Mouse (Mus musculus): ENCODE results near the gene Heg1. TPM values are rescaled to one million over a fixed set of nuclear protein-coding genes. Genes with fewer than 3 reads are reported as not detected.

Heg1 gene
- total RNA-seq, 2 experiments from 2014 or later: 28.8 to 36.7 TPM

- intact Hi-C loops (cut with DNase I): no loop called here
- peak in 1 of 2 experiments; percentile 23 for DNase-seq (ENCODE audit: low spot score in 2 of 2)
Measured at GRCm38 (mm10) chr16:33701872-33702271, 17.7 kb downstream of the Heg1 start.

- intact Hi-C loops (cut with DNase I): no loop called here
- no peak for DNase-seq (ENCODE audit: low spot score in 2 of 2)
Measured at GRCm38 (mm10) chr16:33704289-33704688, 20.1 kb downstream of the Heg1 start.

DNA sequence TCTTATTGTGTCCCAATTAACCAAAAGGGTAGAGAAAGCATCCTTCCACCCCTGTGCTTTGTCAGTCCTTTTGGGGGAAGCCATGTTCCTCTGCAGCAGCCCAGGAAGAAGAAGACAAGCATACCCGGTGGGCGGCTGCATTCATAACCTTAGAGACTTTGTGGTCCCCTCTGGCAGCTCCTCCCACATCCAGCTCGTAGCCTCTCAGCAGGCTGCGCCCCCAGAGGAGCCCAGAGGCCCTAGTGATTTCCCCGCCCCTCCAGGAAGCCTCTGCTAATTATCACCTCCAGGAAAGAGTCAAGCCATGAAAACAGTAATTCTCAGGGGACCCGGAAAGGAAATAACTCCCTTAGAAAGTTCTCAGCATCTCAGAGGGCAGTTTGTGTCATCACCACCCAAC is 21.1 kb downstream of the Heg1 start:
- no peak for DNase-seq (ENCODE audit: low spot score in 2 of 2)
- intact Hi-C loops (cut with DNase I): no loop called here

- no peak for DNase-seq (ENCODE audit: low spot score in 2 of 2)
- intact Hi-C loops (cut with DNase I): no loop called here
Measured at GRCm38 (mm10) chr16:33706111-33706890, 22.1 kb downstream of the Heg1 start.

DNA sequence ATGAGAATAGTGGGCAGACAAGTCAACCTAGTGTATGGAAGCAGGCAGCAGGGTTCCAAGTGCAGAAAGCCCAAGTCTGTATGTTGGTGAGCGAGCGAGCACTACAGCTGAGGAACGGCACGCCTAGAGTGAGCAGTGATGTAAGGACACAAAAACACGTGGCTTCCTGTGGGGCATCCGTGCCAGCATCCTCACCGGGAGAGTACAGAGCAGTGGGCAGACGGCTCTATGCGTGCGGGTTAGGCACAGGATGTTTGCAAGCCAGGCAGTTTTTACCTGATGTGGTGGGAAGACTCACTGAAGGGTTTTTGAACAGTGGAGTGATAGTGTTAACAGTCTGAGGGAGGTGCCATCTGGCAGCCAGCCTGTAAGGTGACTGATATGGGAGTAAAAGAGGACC is 23.9 kb downstream of the Heg1 start:
- intact Hi-C loops (cut with DNase I): no loop called here
- DNase-seq (ENCODE audit: low spot score in 2 of 2): peak in 1 of 2 experiments; percentile 26

- no peak for DNase-seq (ENCODE audit: low spot score in 2 of 2)
- intact Hi-C loops (cut with DNase I): no loop called here
Measured at GRCm38 (mm10) chr16:33708585-33709397, 24.6 kb downstream of the Heg1 start.

GRCm38 (mm10) chr16:33714271-33714670 is 30.1 kb downstream of the Heg1 start:
- DNase-seq (ENCODE audit: low spot score in 2 of 2): no peak
- intact Hi-C loops (cut with DNase I): no loop called here

DNA sequence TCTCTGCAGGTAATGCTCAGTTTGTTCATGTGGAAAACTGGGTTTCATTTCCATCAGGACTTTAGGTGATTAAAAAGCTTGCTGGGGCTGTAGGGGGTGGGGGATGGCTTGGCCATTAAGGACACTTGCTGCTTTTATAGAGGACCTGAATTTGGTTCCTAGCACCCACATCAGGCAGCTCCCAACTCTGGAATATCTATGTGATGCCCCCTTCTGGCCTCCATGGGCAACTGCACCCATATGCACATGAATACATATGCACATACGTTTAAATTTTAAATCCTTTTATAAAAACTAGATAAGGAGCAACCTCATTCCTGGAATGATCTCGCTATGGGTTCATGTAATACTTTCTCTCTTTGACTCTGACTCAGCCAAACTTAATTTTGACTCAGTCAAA is 39.1 kb downstream of the Heg1 start:
- intact Hi-C loops (cut with DNase I): no loop called here
- DNase-seq (ENCODE audit: low spot score in 2 of 2): no peak

DNA sequence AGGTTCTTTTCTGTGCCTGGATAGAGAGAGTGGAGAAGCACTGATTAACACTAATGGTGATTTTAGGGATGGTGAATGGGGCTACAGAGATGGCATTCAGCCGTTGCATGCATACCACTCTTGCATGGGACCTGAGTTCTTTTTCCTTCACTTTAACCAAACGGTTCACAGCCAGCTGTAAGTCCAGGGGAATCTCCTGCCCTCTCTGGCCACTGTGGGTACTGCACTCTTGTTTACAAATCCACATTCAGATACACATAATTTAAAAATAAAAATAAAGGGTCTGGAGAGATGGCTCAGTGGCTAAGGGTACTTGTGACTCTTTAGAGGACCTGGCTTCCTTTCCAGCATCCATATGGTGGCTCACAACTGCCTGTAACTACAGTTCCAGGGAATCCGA is 39.8 kb downstream of the Heg1 start:
- no peak for DNase-seq (ENCODE audit: low spot score in 2 of 2)
- intact Hi-C loops (cut with DNase I): no loop called here

DNA sequence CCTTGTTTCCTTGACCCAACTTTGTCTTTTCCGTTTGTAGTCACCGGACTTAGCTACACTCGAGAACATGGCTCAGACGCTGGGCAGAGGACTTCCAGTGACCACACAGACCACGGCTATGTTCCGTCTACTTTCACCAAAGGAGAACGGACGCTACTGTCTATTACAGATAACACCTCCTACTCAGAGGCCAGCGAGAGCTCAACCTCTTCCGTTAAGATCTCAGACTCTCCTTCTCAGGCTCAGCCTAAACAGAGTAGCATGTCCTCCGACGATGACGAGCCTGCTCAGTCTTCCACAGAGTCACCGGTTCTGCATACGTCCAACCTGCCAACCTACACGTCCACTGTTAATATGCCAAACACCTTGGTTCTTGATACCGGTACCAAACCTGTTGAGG is 42.1 kb downstream of the Heg1 start:
- intact Hi-C loops (cut with DNase I): no loop called here

DNA sequence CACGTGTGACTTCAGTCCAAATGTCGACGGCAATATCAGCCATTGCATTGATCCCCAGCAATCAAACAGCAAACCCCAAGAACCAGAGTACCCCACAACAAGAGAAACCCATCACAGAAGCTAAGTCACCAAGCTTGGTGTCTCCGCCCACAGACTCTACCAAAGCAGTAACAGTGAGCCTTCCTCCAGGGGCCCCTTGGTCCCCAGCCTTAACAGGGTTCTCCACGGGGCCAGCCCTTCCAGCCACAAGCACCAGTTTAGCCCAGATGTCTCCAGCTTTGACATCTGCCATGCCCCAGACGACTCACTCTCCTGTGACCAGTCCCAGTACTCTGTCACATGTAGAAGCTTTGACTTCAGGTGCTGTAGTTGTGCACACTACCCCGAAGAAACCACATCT is 42.7 kb downstream of the Heg1 start:
- intact Hi-C loops (cut with DNase I): no loop called here
- DNase-seq (ENCODE audit: low spot score in 2 of 2): no peak

More for the DNA sequence above, 42.1 kb downstream of the Heg1 start:
- DNase-seq (ENCODE audit: low spot score in 2 of 2): no peak

- intact Hi-C loops (cut with DNase I): no loop called here
- DNase-seq (ENCODE audit: low spot score in 2 of 2): no peak
Measured at GRCm38 (mm10) chr16:33728427-33728826, 44.3 kb downstream of the Heg1 start.

GRCm38 (mm10) chr16:33731291-33731690 is 47.1 kb downstream of the Heg1 start:
- intact Hi-C loops (cut with DNase I): no loop called here
- DNase-seq (ENCODE audit: low spot score in 2 of 2): no peak

DNA sequence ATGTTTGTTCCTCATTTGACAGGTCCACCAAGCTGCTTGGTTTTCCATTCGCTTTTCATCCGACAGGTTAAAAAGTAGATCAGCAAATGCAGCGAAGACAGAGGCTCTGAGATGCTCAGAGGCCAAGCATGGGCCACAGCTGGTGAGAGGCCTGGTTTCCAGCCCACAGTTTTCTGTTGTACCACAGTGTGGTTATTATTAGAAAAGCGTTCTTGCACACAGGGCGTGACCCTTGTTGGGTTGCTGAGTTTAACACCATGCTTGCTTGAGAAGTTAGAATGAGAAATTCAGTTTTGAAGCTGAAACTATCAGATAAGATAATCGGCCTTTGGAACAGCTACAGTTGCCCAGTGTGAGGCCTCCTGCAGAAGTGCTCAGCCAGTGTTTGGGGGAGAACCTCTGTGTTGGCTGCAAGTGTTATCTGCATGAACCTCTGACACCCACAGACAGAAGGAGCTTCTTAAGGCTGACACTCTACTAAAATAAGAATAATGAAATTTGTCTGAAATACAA is 48.1 kb downstream of the Heg1 start:
- intact Hi-C loops (cut with DNase I): no loop called here
- DNase-seq (ENCODE audit: low spot score in 2 of 2): no peak

DNA sequence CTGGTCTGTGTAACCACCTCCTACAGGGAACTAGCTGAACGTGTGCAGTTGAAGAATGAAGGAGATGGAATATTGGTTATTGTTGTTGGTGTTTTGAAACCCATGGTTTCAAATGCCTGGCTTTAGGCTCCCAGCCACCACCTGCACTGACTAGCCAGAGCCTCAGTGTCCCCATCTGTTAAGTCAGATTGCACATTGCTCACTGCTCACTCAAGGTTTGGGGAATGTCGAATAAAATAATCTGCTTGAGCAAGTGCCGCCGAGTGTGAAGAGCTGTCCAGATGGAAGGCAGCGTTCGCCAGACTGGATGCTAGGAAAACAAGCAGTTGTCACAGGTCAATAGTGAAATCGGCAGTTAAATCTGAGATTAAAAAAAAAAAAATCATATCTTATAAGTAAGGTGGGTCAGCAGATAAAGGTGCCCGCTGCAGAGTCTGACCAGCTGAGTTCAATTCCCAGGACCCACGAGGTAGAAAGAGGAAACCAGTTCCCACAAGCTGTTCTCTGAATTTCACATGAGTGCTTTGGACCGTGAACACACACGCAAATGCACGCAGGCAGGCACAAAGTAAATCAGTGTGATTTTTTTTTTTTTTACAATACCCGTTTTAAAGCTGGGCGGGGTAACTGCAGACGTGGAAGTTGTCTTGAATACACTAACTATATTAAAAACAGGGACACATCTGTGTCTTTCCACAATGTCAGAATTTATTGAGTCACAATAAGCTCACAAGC is 48.8 kb downstream of the Heg1 start:
- intact Hi-C loops (cut with DNase I): no loop called here
- DNase-seq (ENCODE audit: low spot score in 2 of 2): no peak

DNA sequence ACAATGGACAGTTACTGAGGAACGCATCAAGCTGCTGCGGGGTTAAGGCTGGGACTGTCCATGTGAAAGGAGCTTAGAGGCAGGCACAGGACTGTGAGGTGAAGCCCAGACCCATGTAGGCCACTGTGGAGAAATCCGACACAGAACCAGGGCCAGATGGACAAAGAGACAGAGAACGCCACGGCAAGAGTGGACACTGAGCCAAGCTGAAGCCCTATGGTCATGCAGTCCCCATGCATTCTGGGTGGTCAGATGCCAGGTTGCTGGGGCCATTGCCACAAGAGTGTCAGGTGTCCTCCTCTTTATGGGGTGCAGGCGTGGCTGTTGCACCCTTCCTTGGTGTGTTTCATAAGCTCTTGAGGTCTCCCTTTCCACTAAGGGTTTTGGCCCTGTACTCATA is 49.7 kb downstream of the Heg1 start:
- DNase-seq (ENCODE audit: low spot score in 2 of 2): no peak
- intact Hi-C loops (cut with DNase I): no loop called here

GRCm38 (mm10) chr16:33734545-33734944 is 50.4 kb downstream of the Heg1 start:
- intact Hi-C loops (cut with DNase I): no loop called here

DNA sequence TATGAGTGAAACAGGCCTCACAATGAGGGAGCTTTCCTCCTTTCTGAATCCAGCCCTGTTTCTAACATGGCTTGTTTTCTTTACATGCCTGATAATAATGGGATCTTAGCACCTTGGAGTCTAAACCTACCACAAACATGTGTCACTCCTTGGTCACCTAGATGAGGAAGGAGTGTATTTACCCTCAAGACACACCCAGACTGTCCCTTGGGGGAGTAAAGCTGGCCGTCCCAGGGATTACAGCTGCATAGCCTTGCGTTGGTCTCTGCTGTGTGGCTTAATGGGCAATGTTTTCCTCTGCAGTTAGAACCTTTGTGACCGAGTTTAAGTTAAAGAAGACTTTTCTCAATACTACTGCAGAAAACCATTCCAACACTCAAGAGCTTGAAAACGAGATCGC is 51.1 kb downstream of the Heg1 start:
- no peak for DNase-seq (ENCODE audit: low spot score in 2 of 2)
- intact Hi-C loops (cut with DNase I): loop anchor here (5.0 kb wide), 1 partner anchor 353 kb away; the partner anchor contains the start of gene Zfp148

More at GRCm38 (mm10) chr16:33734545-33734944, 50.4 kb downstream of the Heg1 start:
- DNase-seq (ENCODE audit: low spot score in 2 of 2): no peak

DNA sequence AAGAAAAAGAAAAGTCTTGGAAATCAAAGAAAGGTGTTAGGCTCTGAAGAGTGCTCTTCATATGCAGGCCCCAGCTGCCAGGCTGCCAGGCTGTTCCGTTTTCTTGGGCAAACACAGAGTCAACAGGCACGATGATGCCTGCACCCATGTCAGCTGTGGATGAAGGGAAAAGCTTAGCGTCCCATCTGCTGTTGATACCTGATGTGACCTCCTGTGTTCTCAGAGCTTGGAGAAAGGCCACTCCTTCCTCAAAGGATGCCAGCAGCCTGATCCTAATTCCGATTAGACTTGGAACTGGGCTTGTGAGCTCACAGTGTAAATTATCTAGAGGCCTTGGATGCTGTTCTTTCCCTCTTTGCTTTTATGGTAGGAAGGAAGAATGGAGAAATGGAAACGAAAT is 51.6 kb downstream of the Heg1 start:
- intact Hi-C loops (cut with DNase I): loop anchor here (5.0 kb wide), 1 partner anchor 353 kb away; the partner anchor contains the start of gene Zfp148
- no peak for DNase-seq (ENCODE audit: low spot score in 2 of 2)

GRCm38 (mm10) chr16:33736746-33737145 is 52.6 kb downstream of the Heg1 start:
- no peak for DNase-seq (ENCODE audit: low spot score in 2 of 2)
- intact Hi-C loops (cut with DNase I): loop anchor here (5.0 kb wide), 1 partner anchor 354 kb away; the partner anchor contains the start of gene Zfp148
